Comparison of ENCODE assay signal across 17 mouse cellular contexts in genomic region chr1:184170926-184171325, GRCm38 (mm10).
DNase-seq lines count a peak whose midpoint lies in the region; ATAC-seq and TF ChIP-seq lines count a peak whose summit lies in the region.
"Had no signal": no experiment of that assay in that cellular context is flagged by ENCODE, and none has a peak within 500 bp of the region (broad histone marks: within the 10 kb centered on the region; RNA-seq: fewer than 3 reads in every experiment).

No protein-coding gene starts in this region.

- TF ChIP-seq POLR2A in CH12.LX (IDR thresholded peaks at IDR 0.05; ENCODE audit: low read depth, low read length), result no peak

- no peak for TF ChIP-seq CTCF in gastrocnemius, adult 2 months (IDR thresholded peaks at IDR 0.05)
- no peak for TF ChIP-seq CTCF in CH12.LX (conservative IDR thresholded peaks at IDR 0.05 in 1 of 2, IDR thresholded peaks at IDR 0.05 in 1 of 2; ENCODE audit: low read depth in 2 of 2, low read length in 2 of 2)
- TF ChIP-seq CTCF in heart, postnatal 0 days (IDR thresholded peaks at IDR 0.05; ENCODE audit: low read depth), result no peak

- in situ Hi-C loops in CH12.LX (cut with MboI; ENCODE audit: low pct_ligation_motif_present, low pct_unique_long_range_greater_than_20kb, low sequenced_read_pairs), result no loop called here

- no peaks in the 10 kb centered on the region for H3K36me3 ChIP-seq in CH12.LX (replicated peaks in 1 of 2; ENCODE audit: control insufficient read depth in 1 of 2, insufficient read depth in 1 of 2, low read length in 1 of 2)
- no peaks in the 10 kb centered on the region for H3K36me3 ChIP-seq in heart, postnatal 0 days (replicated peaks; ENCODE audit: control insufficient read depth, insufficient read depth, low read length)
- no peaks in the 10 kb centered on the region for H3K36me3 ChIP-seq in forebrain, embryonic 11.5 days (ENCODE audit: control insufficient read depth, insufficient read depth, low read length)
- H3K36me3 ChIP-seq: neural tube, embryonic 13.5 days had no signal

- H3K79me2 ChIP-seq in CH12.LX (replicated peaks; ENCODE audit: control insufficient read depth, extremely low read depth, insufficient read depth, poor library complexity, severe bottlenecking), result no peaks in the 10 kb centered on the region

- H3K4me2 ChIP-seq in CH12.LX (ENCODE audit: insufficient read depth, low read depth, poor library complexity, severe bottlenecking), result no peak overlapping the region
- 0 out of 2 replicates have a peak overlapping the region, but pooled peaks have one; percentile 14 for H3K4me2 ChIP-seq in heart, postnatal 0 days (ENCODE audit: low read depth, low read length)
- no peak overlapping the region for H3K4me2 ChIP-seq in forebrain, embryonic 11.5 days (ENCODE audit: low read depth, low read length, severe bottlenecking)
- H3K4me2 ChIP-seq: neural tube, embryonic 13.5 days had no signal

- dilution Hi-C loops in CH12.LX (cut with MboI; ENCODE audit: extremely low pct_ligation_motif_present, extremely low pct_unique_long_range_greater_than_20kb, low sequenced_read_pairs), result no loop called here

- 21% methylated on average over 3 of the region's 3 CpGs for WGBS in heart, postnatal 0 days
- WGBS in forebrain, embryonic 11.5 days, result 89% methylated on average over 3 of the region's 3 CpGs

- peak overlapping the region; percentile 82 for H3K27ac ChIP-seq in gastrocnemius, adult 2 months
- no peak overlapping the region for H3K27ac ChIP-seq in CH12.LX (ENCODE audit: insufficient read depth, low read depth)
- peak overlapping the region; percentile 73 for H3K27ac ChIP-seq in heart, postnatal 0 days (ENCODE audit: low read depth)
- H3K27ac ChIP-seq in forebrain, embryonic 11.5 days (ENCODE audit: low read depth, low read length), result no peak overlapping the region
- H3K27ac ChIP-seq: kidney, postnatal 0 days; neural tube, embryonic 13.5 days had no signal

- no peak for TF ChIP-seq EP300 in CH12.LX (IDR thresholded peaks at IDR 0.05; ENCODE audit: low read length)
- peak; percentile 92 for TF ChIP-seq EP300 in heart, postnatal 0 days (IDR thresholded peaks at IDR 0.05; ENCODE audit: low read depth)

- no peaks in the 10 kb centered on the region for H3K27me3 ChIP-seq in CH12.LX (replicated peaks)
- H3K27me3 ChIP-seq in heart, postnatal 0 days (ENCODE audit: control insufficient read depth, insufficient read depth, low read length), result no peaks in the 10 kb centered on the region
- H3K27me3 ChIP-seq in forebrain, embryonic 11.5 days (ENCODE audit: control insufficient read depth, insufficient read depth, low read length), result no peaks in the 10 kb centered on the region
- H3K27me3 ChIP-seq: neural tube, embryonic 13.5 days had no signal

- no peaks in the 10 kb centered on the region for H3K9me3 ChIP-seq in CH12.LX (replicated peaks; ENCODE audit: low read length)
- no peaks in the 10 kb centered on the region for H3K9me3 ChIP-seq in heart, postnatal 0 days (replicated peaks; ENCODE audit: control insufficient read depth, low read length)
- H3K9me3 ChIP-seq in forebrain, embryonic 11.5 days (ENCODE audit: control insufficient read depth, low read length), result no peaks in the 10 kb centered on the region
- H3K9me3 ChIP-seq: neural tube, embryonic 13.5 days had no signal

- TF ChIP-seq RAD21 in CH12.LX (IDR thresholded peaks at IDR 0.05; ENCODE audit: low read depth, low read length), result no peak

- intact Hi-C loops in gastrocnemius, adult 2 months (cut with DNase I), result loop anchor here (5.0 kb wide), 2 partner anchors 66 to 129 kb away; no protein-coding TSS in a partner anchor

- ATAC-seq in heart, postnatal 0 days (ENCODE audit: insufficient read depth, low read depth), result peak; percentile 96
- no peak for ATAC-seq in forebrain, embryonic 11.5 days (replicated peaks; ENCODE audit: low FRiP score)

- peaks cover 7 to 40% of the 10 kb centered on the region in 2 experiments for H3K4me1 ChIP-seq in CH12.LX (ENCODE audit: control insufficient read depth in 1 of 2, insufficient read depth in 2 of 2)
- H3K4me1 ChIP-seq in heart, postnatal 0 days (ENCODE audit: control insufficient read depth, insufficient read depth), result peaks cover 19% of the 10 kb centered on the region
- H3K4me1 ChIP-seq in forebrain, embryonic 11.5 days (replicated peaks; ENCODE audit: control insufficient read depth, insufficient read depth, low read length), result no peaks in the 10 kb centered on the region

- no peak overlapping the region for H3K9ac ChIP-seq in CH12.LX (ENCODE audit: insufficient read depth, low read depth)
- H3K9ac ChIP-seq in heart, postnatal 0 days (replicated peaks; ENCODE audit: low read depth, low read length), result no peak overlapping the region
- no peak overlapping the region for H3K9ac ChIP-seq in forebrain, embryonic 11.5 days (ENCODE audit: low read length)
- H3K9ac ChIP-seq: neural tube, embryonic 13.5 days had no signal

- H3K4me3 ChIP-seq in gastrocnemius, adult 2 months, result no peak overlapping the region
- no peak overlapping the region for H3K4me3 ChIP-seq in CH12.LX (replicated peaks in 1 of 3; ENCODE audit: low read depth in 2 of 3, low read length in 2 of 3, poor library complexity in 1 of 3)
- H3K4me3 ChIP-seq in heart, postnatal 0 days (ENCODE audit: low read depth, low read length), result no peak overlapping the region
- H3K4me3 ChIP-seq in forebrain, embryonic 11.5 days (ENCODE audit: low read depth, low read length), result no peak overlapping the region
- H3K4me3 ChIP-seq: erythroblast, embryonic 14.5 days; neural tube, embryonic 13.5 days had no signal

- DNase-seq in gastrocnemius, adult 2 months, result peak; percentile 74
- no peak for DNase-seq in gastrocnemius, postnatal 4 days (ENCODE audit: low spot score in 2 of 2)
- DNase-seq in CH12.LX (ENCODE audit: extremely low read depth), result peak; percentile 30
- peak; percentile 56 for DNase-seq in heart, adult 8-10 months (ENCODE audit: low spot score)
- peak; percentile 89 for DNase-seq in heart, postnatal 0 days (ENCODE audit: low spot score)
- no peak for DNase-seq in embryo, embryonic 11 days
- no peak for DNase-seq in forebrain, embryonic 11.5 days (ENCODE audit: low spot score)
- no peak for DNase-seq in cerebellum, adult 11-12 months
- DNase-seq: B cell, adult 2 months; cerebellum, adult 9-11 months; liver; lung, adult 2 months; right cerebral cortex, adult 18-20 months; spleen, adult 18-20 months had no signal

TF ChIP-seq in CH12.LX, 34 proteins besides CTCF, POLR2A, EP300 and RAD21:
- TF ChIP-seq BHLHE40 (IDR thresholded peaks at IDR 0.05; ENCODE audit: low read depth, low read length) (peak; percentile 68), ZMIZ1 (IDR thresholded peaks at IDR 0.05; ENCODE audit: low read depth, low read length) (no peak), MEF2A (IDR thresholded peaks at IDR 0.05; ENCODE audit: borderline replicate concordance, low read depth, low read length) (peak; percentile 37; the same call in 1 of the 2 replicates), POLR2AphosphoS2 (IDR thresholded peaks at IDR 0.05; ENCODE audit: low read depth, low read length) (no peak)

Comparison
In these comparisons a context has a peak if more than half of its experiments do, and no peak if none do; other contexts are left out.
1. DNase-seq: peak in gastrocnemius, adult 2 months (single experiment), CH12.LX (single experiment), heart, adult 8-10 months (single experiment) and heart, postnatal 0 days (single experiment); none in gastrocnemius, postnatal 4 days (0 of 2), embryo, embryonic 11 days (single experiment), forebrain, embryonic 11.5 days (single experiment) and cerebellum, adult 11-12 months (single experiment).
2. H3K27ac ChIP-seq: peak in gastrocnemius, adult 2 months (single experiment) and heart, postnatal 0 days (single experiment); none in CH12.LX (single experiment) and forebrain, embryonic 11.5 days (single experiment).